Mouse (Mus musculus): ENCODE results near the gene Actn4. TPM values are rescaled to one million over a fixed set of nuclear protein-coding genes. Genes with fewer than 3 reads are reported as not detected.
"Not testable (repeated sequence)": the region's sequence is repeated elsewhere in the genome, so short reads cannot be mapped to it uniquely, and the experiment has no call there.

Gene Actn4
- polyA plus RNA-seq, 1 experiment from 2014 or later = 141 TPM

GRCm38 (mm10) chr7:28968120-28968519 is 6.0 kb upstream of the Actn4 start:
- H3K9ac ChIP-seq (replicated peaks); H3K9me3 ChIP-seq (replicated peaks); H3K27me3 ChIP-seq (replicated peaks); H3K4me2 ChIP-seq; ATAC-seq (ENCODE audit: low FRiP score); H3K4me1 ChIP-seq; H3K27ac ChIP-seq (replicated peaks); H3K4me3 ChIP-seq (replicated peaks): not testable (repeated sequence)
- 95% methylated on average over 8 of the region's 8 CpGs for WGBS
- H3K36me3 ChIP-seq = peaks cover 20% of the 10 kb centered on the region

- H3K36me3 ChIP-seq = peaks cover 14% of the 10 kb centered on the region
- H3K27me3 ChIP-seq (replicated peaks) = no peaks in the 10 kb centered on the region
These were observed 4.8 kb upstream of the Actn4 start for GRCm38 (mm10) chr7:28966751-28967505.

GRCm38 (mm10) chr7:28966181-28966580 is 4.0 kb upstream of the Actn4 start:
- H3K4me3 ChIP-seq (replicated peaks) = no peak overlapping the region

More at GRCm38 (mm10) chr7:28966751-28967505, 4.8 kb upstream of the Actn4 start:
- no peak overlapping the region for H3K4me2 ChIP-seq
- H3K4me3 ChIP-seq (replicated peaks) = no peak overlapping the region
- no peak overlapping the region for H3K27ac ChIP-seq (replicated peaks)
- H3K4me1 ChIP-seq = peaks cover 4% of the 10 kb centered on the region; the same call in 1 of the 2 replicates
- 70% methylated on average over 4 of the region's 4 CpGs for WGBS
- no peaks in the 10 kb centered on the region for H3K9me3 ChIP-seq (replicated peaks)
- H3K9ac ChIP-seq (replicated peaks) = no peak overlapping the region
- no peak for ATAC-seq (ENCODE audit: low FRiP score)

GRCm38 (mm10) chr7:28965346-28965840 is 3.3 kb upstream of the Actn4 start:
- Histone ChIP-seq H3K4me2 (no peak overlapping the region), H3K36me3 (no peaks in the 10 kb centered on the region), H3K4me3 (replicated peaks) (no peak overlapping the region), H3K9ac (replicated peaks) (no peak overlapping the region), H3K9me3 (replicated peaks) (no peaks in the 10 kb centered on the region), H3K4me1 (peaks cover 16% of the 10 kb centered on the region), H3K27ac (replicated peaks) (no peak overlapping the region), H3K27me3 (replicated peaks) (no peaks in the 10 kb centered on the region)
- no peak for ATAC-seq (ENCODE audit: low FRiP score)
- 83% methylated on average over 5 of the region's 5 CpGs for WGBS

More at GRCm38 (mm10) chr7:28966181-28966580, 4.0 kb upstream of the Actn4 start:
- no peaks in the 10 kb centered on the region for H3K27me3 ChIP-seq (replicated peaks)
- no peak overlapping the region for H3K9ac ChIP-seq (replicated peaks)
- no peak for ATAC-seq (ENCODE audit: low FRiP score)
- no peaks in the 10 kb centered on the region for H3K9me3 ChIP-seq (replicated peaks)
- H3K4me2 ChIP-seq = no peak overlapping the region
- no peak overlapping the region for H3K27ac ChIP-seq (replicated peaks)
- peaks cover 8% of the 10 kb centered on the region for H3K4me1 ChIP-seq
- WGBS = 84% methylated on average over 4 of the region's 5 CpGs
- peaks cover 6% of the 10 kb centered on the region for H3K36me3 ChIP-seq

- H3K27me3 ChIP-seq (replicated peaks) = no peaks in the 10 kb centered on the region
- no peaks in the 10 kb centered on the region for H3K9me3 ChIP-seq (replicated peaks)
- no peak overlapping the region for H3K4me3 ChIP-seq (replicated peaks)
- 0 out of 2 replicates have a peak overlapping the region, but pooled peaks have one; percentile 86 for H3K27ac ChIP-seq (replicated peaks)
- H3K36me3 ChIP-seq = no peaks in the 10 kb centered on the region
- H3K4me1 ChIP-seq = peaks cover 35% of the 10 kb centered on the region
- no peak for ATAC-seq (ENCODE audit: low FRiP score)
- no peak overlapping the region for H3K4me2 ChIP-seq
- no peak overlapping the region for H3K9ac ChIP-seq (replicated peaks)
- WGBS = 77% methylated on average over 3 of the region's 3 CpGs
These were observed 1.3 kb upstream of the Actn4 start for GRCm38 (mm10) chr7:28963399-28963923.

GRCm38 (mm10) chr7:28961584-28961926 is 585 bp downstream of the Actn4 start:
- H3K4me2 ChIP-seq = peak overlapping the region; percentile 79
- H3K9me3 ChIP-seq (replicated peaks) = no peaks in the 10 kb centered on the region
- peak overlapping the region; percentile 99 for H3K4me3 ChIP-seq (replicated peaks)
- H3K36me3 ChIP-seq = no peaks in the 10 kb centered on the region
- ATAC-seq (ENCODE audit: low FRiP score) = peak; percentile 9; the same call in 1 of the 2 replicates
- H3K9ac ChIP-seq (replicated peaks) = peak overlapping the region; percentile 98
- under 1% methylated on average over 7 of the region's 7 CpGs for WGBS
- peak overlapping the region; percentile 86 for H3K27ac ChIP-seq (replicated peaks)
- H3K27me3 ChIP-seq (replicated peaks) = no peaks in the 10 kb centered on the region
- peaks cover 52% of the 10 kb centered on the region for H3K4me1 ChIP-seq

- ATAC-seq (ENCODE audit: low FRiP score) = no peak
- H3K9ac ChIP-seq (replicated peaks) = peak overlapping the region; percentile 98
- H3K27me3 ChIP-seq (replicated peaks) = no peaks in the 10 kb centered on the region
- no peaks in the 10 kb centered on the region for H3K9me3 ChIP-seq (replicated peaks)
- peak overlapping the region; percentile 79 for H3K4me2 ChIP-seq
- peak overlapping the region; percentile 99 for H3K4me3 ChIP-seq (replicated peaks)
- 31% methylated on average over 9 of the region's 9 CpGs for WGBS
- H3K36me3 ChIP-seq = no peaks in the 10 kb centered on the region
- H3K4me1 ChIP-seq = peaks cover 55% of the 10 kb centered on the region
- H3K27ac ChIP-seq (replicated peaks) = peak overlapping the region; percentile 28; the same call in 1 of the 2 replicates
These were observed 1.6 kb downstream of the Actn4 start for GRCm38 (mm10) chr7:28960354-28961046.

- Histone ChIP-seq H3K4me3 (replicated peaks) (peak overlapping the region; percentile 99), H3K27me3 (replicated peaks) (no peaks in the 10 kb centered on the region), H3K4me1 (peaks cover 64% of the 10 kb centered on the region), H3K4me2 (peak overlapping the region; percentile 79), H3K36me3 (no peaks in the 10 kb centered on the region), H3K9me3 (replicated peaks) (no peaks in the 10 kb centered on the region), H3K9ac (replicated peaks) (peak overlapping the region; percentile 98), H3K27ac (replicated peaks) (0 out of 2 replicates have a peak overlapping the region, but pooled peaks have one; percentile 28)
- no peak for ATAC-seq (ENCODE audit: low FRiP score)
- WGBS = 38% methylated on average over 6 of the region's 6 CpGs
These were observed 2.6 kb downstream of the Actn4 start for GRCm38 (mm10) chr7:28959505-28960045.

DNA sequence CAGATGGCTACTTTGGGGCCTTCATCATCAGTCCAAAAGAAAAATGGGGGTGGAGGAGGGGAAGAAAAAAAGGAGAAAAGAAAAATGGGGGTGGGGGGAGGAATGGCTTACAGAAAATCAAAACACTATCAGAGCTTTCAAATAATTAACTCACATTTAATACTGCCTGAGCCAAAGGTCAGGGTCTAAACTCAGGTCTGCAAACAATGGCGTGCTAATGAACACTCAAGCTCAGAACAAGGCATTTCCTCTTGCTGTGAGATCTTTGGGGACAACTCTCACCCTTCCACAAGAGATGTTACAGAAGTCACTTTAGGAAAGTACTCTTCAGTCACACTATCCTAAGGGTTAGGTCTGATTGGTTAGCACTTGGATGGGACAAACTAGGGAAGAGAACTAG is 3.4 kb downstream of the Actn4 start:
- Histone ChIP-seq H3K4me2 (peak overlapping the region; percentile 79), H3K4me3 (replicated peaks) (no peak overlapping the region), H3K4me1 (peaks cover 69% of the 10 kb centered on the region), H3K9ac (replicated peaks) (no peak overlapping the region), H3K9me3 (replicated peaks) (no peaks in the 10 kb centered on the region), H3K27me3 (replicated peaks) (no peaks in the 10 kb centered on the region), H3K27ac (replicated peaks) (no peak overlapping the region), H3K36me3 (no peaks in the 10 kb centered on the region)
- no peak for ATAC-seq (ENCODE audit: low FRiP score)
- WGBS = 69% methylated on average over 1 of the region's 1 CpGs

DNA sequence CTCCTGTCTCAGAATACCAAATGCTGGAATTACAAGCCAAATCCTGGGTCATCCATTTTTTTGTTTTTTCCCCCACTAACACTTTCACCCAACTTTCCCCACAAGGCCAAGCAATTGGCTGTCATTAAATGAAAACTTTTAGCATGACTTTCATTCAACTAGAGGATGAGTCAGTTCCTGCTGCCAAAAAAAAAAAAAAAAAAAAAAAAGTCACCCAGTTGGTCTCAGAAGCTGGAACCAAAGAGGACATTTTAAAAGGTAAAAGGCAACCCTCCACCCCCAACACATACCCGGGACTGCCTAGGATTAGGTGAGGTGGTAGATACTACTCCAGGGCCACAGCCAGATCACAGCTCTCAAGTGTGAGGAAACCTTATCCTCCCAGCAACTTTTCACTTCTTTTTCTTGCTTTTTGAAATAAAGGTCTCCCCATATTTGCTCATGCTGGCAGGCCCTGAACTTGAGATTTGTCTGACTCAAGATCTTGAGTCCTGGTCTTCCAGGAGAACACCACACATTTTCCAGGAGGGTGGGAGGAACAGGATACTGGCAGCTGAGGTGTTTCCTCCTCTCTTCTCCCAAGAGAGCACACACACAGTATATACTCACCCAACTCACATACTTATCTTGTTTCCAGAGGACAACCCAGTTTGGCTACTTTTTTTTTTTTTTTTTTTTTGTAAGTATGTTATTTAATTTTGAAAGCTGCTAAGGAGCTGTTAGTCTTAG is 4.0 kb downstream of the Actn4 start:
- no peaks in the 10 kb centered on the region for H3K9me3 ChIP-seq (replicated peaks)
- H3K9ac ChIP-seq (replicated peaks) = no peak overlapping the region
- H3K4me1 ChIP-seq = peaks cover 74% of the 10 kb centered on the region
- no peak for ATAC-seq (ENCODE audit: low FRiP score)
- H3K36me3 ChIP-seq = no peaks in the 10 kb centered on the region
- H3K27ac ChIP-seq (replicated peaks) = no peak overlapping the region
- no peak overlapping the region for H3K4me2 ChIP-seq
- H3K27me3 ChIP-seq (replicated peaks) = no peaks in the 10 kb centered on the region
- WGBS = 71% methylated on average over 1 of the region's 1 CpGs
- no peak overlapping the region for H3K4me3 ChIP-seq (replicated peaks)

- no peaks in the 10 kb centered on the region for H3K27me3 ChIP-seq (replicated peaks)
- H3K9ac ChIP-seq (replicated peaks) = no peak overlapping the region
- H3K36me3 ChIP-seq = no peaks in the 10 kb centered on the region
- peaks cover 73% of the 10 kb centered on the region for H3K4me1 ChIP-seq
- H3K4me2 ChIP-seq = no peak overlapping the region
- H3K9me3 ChIP-seq (replicated peaks) = no peaks in the 10 kb centered on the region
- H3K4me3 ChIP-seq (replicated peaks) = no peak overlapping the region
- H3K27ac ChIP-seq (replicated peaks) = no peak overlapping the region
- ATAC-seq (ENCODE audit: low FRiP score) = no peak
- WGBS = 73% methylated on average over 6 of the region's 6 CpGs
These were observed 4.9 kb downstream of the Actn4 start for GRCm38 (mm10) chr7:28957286-28957685.
